Mouse (Mus musculus): Measurements from ENCODE around the gene Cyp2t4. TPM values are rescaled to one million over a fixed set of nuclear protein-coding genes. Genes with fewer than 3 reads are reported as not detected.

Gene Cyp2t4
- total RNA-seq, 2 experiments from 2014 or later, result not detected

- peak; percentile 46 for DNase-seq
Observed at GRCm38 (mm10) chr7:27161744-27162143, 8.2 kb downstream of the Cyp2t4 start.

- no peak for DNase-seq
Observed at GRCm38 (mm10) chr7:27162780-27163449, 9.4 kb downstream of the Cyp2t4 start.

- DNase-seq, result peak; percentile 62
Observed at GRCm38 (mm10) chr7:27163450-27163805, 9.9 kb downstream of the Cyp2t4 start.

GRCm38 (mm10) chr7:27164112-27164947 lies 10.8 kb downstream of the Cyp2t4 start:
- DNase-seq, result peak; percentile 13

- DNase-seq, result peak; percentile 71
Observed at GRCm38 (mm10) chr7:27165007-27165655, 11.6 kb downstream of the Cyp2t4 start.

DNA sequence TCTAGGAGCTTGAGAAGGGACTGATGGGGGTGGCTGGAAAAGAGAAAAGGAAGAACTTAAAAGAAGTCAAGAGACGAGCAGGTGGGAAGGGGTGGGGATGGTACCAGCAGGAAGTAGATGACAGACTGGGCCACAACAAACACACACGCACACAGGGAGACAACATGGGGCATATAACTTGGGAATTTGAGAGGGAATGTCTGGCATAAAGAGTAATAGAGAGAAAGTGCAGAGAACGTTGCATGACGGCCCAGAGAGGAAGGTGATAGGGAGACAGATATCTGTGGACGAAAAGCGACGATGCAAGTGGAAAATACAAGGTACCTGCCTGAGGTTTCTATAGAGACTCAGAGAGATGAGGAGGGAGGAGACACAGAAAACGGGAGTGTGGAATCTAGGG lies 12.2 kb downstream of the Cyp2t4 start:
- DNase-seq, result no peak

DNA sequence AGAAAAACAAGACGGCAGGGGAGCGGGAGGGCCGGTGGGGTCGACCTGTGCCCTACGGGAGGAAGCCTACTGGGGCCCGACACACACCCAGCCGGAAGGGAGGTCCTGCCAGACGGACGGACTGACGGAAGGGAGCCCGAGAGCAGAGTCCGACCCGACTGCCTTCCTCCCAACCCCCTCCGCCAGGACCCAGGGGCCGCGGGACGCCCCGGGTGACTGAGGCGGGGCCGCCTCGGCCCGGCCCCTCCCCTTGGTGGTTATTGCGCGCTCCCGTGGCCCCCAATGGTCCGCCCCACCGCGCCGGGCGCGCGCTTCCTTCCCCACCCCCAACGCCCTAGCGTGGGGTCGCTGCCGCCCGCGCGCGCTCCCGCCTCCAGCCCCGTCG lies 12.7 kb downstream of the Cyp2t4 start:
- DNase-seq, result peak; percentile 92

DNA sequence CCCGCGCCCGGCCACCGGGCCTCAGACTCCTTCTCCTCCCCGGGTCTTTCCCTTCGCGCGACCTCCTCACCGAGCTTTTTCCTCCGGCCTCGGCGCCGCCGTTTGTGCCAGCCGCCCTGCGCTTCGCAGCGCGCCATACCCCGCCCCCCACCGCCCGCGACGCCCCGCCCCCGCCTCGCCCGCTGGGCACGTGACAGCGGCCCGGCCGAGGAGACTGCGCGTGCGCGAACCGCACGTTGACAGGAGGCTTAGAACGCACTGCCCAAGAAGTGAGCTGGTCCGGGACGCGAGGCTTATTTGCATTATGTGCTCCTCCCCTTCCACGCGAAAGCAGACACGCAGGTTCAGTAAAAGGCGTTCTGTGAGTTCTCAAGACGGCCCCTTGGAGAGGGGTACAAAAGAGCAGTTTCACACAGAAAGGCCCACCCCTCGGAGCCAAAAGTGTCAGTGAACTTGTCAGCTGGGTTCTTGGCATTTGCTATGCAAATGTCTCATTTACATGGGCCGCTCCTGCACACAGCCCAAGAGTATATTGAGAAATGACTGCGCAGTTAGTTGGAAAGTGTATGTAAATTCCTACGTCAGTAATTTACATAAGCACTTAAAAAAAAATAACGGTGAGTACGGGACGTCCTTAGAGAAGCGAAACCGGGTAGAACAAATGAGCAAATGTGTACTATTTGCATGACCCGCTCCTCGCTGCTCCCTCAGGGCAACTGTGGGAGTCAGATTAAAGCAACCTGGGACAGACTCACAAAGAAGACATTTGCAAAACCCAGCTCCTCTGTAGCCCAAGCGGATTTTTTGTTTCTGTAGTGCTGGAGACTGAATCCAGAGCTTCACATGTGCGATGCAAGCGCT lies 13.3 kb downstream of the Cyp2t4 start, which contains the start of gene Egln2:
Egln2 (minus strand) TSS at position 189 of the 861 bp plus-strand sequence.
- DNase-seq, result peak; percentile 93

DNA sequence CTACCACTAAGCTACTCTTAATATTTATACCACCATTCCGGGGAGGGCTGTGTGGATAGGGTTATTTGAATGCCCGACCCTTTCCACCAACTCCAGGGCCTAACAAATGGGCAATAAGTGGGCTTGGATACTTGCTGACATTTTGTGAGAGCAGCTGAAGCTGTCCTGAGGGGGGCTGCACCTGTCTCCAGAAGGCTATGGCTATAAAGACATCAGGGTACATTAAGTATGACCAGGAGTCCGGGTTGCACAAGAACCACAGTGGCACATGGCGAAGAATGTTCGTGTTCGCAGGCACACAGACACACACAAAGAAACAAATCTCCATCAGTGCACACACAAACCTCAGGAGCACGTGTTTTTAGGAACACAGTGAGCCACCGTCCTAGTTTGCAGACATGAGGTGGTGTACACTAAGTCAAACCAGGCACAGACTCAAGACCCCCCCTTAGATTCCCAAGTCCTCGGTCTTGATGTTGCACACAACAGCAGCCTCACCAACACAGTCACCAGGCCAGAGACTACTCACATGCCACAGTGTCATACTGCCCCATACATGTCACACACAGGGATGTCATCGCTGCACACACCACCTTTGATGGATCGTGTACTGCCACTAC lies 14.1 kb downstream of the Cyp2t4 start:
- DNase-seq, result no peak

DNA sequence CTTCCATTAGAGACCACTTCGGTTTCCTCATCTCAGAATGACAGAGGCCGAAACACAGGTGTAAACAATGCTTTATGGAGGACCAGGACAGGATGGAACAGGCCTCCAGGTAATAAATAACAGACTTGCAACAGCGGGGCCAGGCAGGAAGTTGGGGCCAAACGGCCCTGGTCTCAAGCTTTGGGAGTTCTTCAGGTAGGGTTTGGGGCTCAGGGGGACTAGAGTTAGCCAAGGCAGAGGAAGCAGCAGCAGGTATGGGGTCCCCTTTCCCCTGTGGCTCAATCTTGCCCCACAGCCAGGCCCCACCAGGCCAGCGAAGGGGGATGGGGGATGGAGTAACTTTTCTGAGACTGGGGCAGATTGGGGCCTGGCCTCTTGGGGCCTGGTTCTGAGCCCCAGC lies 14.9 kb downstream of the Cyp2t4 start:
- no peak for DNase-seq

DNA sequence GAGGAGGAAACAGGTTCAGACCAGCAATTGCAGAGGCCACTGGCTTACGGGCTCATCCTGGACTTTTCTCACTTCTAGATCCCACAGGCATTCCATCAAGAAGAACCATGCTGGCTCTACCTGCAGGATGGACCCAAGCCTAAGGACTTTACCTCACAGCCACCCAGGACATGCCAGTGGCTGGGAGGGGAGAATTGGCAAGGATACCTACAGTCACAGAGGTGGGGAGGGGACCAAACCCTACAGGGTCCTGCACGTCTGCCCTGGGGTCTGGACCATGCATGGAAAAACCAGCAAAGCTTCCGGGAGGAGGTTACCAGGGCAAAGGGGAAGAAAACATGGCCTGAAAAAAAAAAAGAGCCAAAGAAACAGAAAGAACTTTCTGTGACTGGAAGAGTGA lies 17.5 kb downstream of the Cyp2t4 start:
- no peak for DNase-seq

DNA sequence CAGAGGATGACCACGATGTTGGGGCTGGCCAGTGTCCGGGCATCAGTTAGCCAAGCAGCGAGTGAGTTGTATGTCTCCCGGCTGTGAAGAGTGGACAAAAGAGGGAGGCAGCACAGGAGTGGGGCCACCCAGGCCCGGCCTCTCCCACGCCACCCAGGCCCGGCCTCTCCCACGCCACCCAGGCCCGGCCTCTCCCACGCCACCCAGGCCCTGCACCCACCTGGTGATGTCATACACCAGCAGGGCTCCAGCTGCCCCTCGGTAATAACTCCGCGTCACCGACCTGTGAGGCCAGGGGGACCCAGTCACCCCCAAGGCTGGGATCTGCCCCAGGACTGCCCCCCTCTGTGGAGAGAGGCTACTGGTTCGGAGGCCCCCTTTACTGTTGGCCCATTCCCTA lies 21.0 kb downstream of the Cyp2t4 start:
- DNase-seq, result no peak

DNA sequence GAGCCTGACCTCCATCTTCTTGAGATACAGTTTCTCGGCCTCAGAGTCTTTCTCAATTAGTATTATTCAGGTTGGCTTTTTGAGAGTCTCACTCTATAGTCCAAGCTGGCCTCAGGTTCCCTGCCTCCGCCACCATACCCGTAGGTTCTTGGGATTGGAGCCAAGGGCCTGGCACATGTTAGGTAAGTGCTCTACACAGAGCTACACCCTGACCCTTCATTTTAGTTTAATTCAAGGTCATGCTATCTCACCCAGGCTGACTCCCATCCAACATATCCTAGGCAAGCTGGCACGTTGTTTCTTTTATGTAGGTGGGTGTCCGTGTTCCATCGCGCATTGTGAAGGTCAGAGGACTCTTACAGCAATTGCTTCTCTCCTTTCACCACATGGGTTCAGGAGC lies 21.4 kb downstream of the Cyp2t4 start:
- DNase-seq, result no peak

DNA sequence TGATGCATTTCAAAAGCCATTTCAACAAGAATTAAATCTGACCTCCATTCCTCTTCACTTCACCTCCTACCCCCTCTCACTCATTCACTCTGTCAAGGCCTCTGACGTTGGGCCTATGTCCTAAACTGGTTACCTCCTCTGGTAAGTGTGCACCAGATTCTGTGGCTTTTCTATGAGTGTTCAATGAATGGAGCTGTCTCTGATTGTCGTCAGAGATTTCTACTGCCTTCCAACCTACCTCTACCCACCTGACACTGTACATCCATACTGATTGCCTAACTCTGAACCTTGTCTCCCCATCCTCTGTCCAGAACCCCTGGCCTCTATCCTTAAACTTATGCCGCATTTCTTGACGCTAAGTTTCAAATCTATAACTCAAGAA lies 24.4 kb downstream of the Cyp2t4 start:
- DNase-seq, result no peak

DNA sequence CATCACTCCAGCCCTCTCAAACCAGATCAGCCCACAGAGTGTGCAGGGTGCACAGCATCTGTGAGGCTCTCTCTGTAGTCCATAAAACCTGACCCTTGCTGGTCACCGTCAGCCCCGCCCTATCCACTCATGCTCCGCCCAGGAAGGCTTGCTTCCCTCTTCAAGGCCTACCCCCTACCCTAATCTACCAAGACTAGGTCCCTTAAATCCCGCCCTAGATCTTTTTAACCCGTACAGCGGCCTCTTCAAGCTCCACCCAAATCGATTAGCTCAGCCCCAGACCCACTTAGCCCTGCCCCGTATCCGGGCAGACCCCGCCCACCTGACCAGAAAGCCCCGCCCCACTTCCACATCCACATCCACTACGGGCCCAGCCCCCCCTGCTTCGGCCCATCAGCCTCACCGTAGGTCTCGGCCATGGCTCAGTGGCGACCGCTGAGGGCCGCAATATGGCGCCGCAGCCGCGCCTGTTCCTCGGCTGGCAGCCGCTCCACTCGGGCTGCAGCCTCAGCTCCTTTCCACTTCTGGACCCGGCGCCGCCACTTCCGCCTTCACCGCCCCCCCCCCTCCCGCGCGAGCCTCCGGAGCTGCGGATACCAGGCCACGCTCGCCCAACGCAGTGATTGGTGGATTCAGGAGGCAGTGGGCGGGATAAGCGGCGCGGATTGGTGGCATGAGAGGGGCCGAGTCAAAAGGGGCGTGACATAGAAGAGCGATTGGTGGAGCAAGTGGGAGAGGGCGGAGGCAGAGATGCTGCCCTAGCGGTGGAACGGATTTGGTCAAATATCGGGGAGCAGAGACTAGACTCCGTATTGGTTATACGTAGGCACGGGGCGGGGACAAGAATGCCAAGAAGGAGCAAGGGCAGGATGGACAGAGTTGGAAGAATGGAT lies 25.1 kb downstream of the Cyp2t4 start, which contains the start of gene Rab4b:
Rab4b (minus strand) TSS at position 573 of the 893 bp plus-strand sequence.
- DNase-seq, result peak; percentile 100

- no peak for DNase-seq
Observed at GRCm38 (mm10) chr7:27179217-27179918, 25.9 kb downstream of the Cyp2t4 start.

- DNase-seq, result peak; percentile 62
Observed at GRCm38 (mm10) chr7:27180036-27180435, 26.5 kb downstream of the Cyp2t4 start.

- no peak for DNase-seq
Observed at GRCm38 (mm10) chr7:27180837-27181695, 27.6 kb downstream of the Cyp2t4 start, which contains the start of the genes Gm21983 and Mia. Gene Gm21983 (minus strand): TSS chr7:27181086. Gene Mia (minus strand): TSS chr7:27181157.

DNA sequence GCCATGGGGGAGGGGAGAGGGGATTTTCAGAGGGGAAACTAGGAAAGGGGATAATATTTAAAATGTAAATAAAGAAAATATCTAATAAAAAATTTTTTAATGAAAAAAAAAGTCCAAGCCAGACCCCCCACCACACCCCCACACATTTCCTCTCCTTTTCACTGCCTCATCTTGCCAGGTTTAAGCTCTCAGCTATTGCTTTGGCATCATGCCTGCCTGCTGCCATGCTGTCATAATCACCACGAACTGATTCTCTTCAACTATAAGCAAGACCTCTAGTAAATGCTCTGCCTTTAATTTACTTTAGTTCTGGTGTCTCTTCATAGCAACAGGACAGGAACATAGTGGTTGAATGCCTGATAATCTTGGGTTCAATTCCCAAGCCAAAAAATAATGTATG lies 29.0 kb downstream of the Cyp2t4 start:
- no peak for DNase-seq

All from gastrocnemius, postnatal 25 days (tissue).